Mouse (Mus musculus): ENCODE measurements at regions not wholly inside any gene's neighbourhood (a gene's known extent, or its start where the extent isn't known, plus 50 kb on each side); places are given as distances from the start of the nearest gene placed in this dataset.

- TF ChIP-seq POLR2A (IDR thresholded peaks at IDR 0.05; ENCODE audit: insufficient read depth, low read depth, low read length), result no peak
- TF ChIP-seq EP300 (IDR thresholded peaks at IDR 0.05; ENCODE audit: insufficient read depth, low read depth, low read length), result no peak
- TF ChIP-seq CTCF (IDR thresholded peaks at IDR 0.05), result no peak
Measured at GRCm38 (mm10) chr10:126349076-126349475, 383.1 kb downstream of the Lrig3 start.

Data from heart, adult 2 months (tissue).